Mouse (Mus musculus) liver, embryonic 16.5 days (tissue): ENCODE data around the gene Gm6588. TPM values are rescaled to one million over a fixed set of nuclear protein-coding genes. Genes with fewer than 3 reads are reported as not detected.
"Not testable (repeated sequence)": the region's sequence is repeated elsewhere in the genome, so short reads cannot be mapped to it uniquely, and the experiment has no call there.

Experiments used
- ATAC-seq: fragments of 200-750 bp; cut with Nextera tagmentation; 2 replicates; pipeline ENCODE4 v1.8.0; 2017; ENCODE audit warnings: low read depth, mild to moderate bottlenecking, moderate number of reproducible peaks, moderate library complexity
- H3K27ac ChIP-seq: fragments of 300-500 bp; sonication (generic); 2 replicates; pipeline ENCODE4 v1.5.1; 2014; ENCODE audit warnings: mild to moderate bottlenecking, low read length
- H3K27me3 ChIP-seq: fragments of 300-500 bp; sonication (generic); 2 replicates; pipeline ENCODE4 v1.6.1; 2014; ENCODE audit warnings: low read depth, low read length, mixed read lengths; ENCODE audit not compliant: control insufficient read depth, insufficient read depth
- H3K36me3 ChIP-seq: fragments of 300-500 bp; sonication (generic); 2 replicates; pipeline ENCODE4 v1.6.1; 2014; ENCODE audit warnings: mild to moderate bottlenecking; ENCODE audit not compliant: control insufficient read depth, insufficient read depth
- H3K4me1 ChIP-seq: fragments of 300-500 bp; sonication (generic); 2 replicates; pipeline ENCODE4 v1.6.1; 2014; ENCODE audit warnings: low read depth, low read length, mixed read lengths; ENCODE audit not compliant: control insufficient read depth
- H3K4me2 ChIP-seq: fragments of 300-500 bp; sonication (generic); 2 replicates; pipeline ENCODE4 v1.6.1; 2014; ENCODE audit warnings: low read depth, low read length, mixed read lengths
- H3K4me3 ChIP-seq: fragments of 300-500 bp; sonication (generic); 2 replicates; pipeline ENCODE4 v1.5.1; 2014; ENCODE audit warnings: low read depth, mild to moderate bottlenecking, low read length
- H3K9ac ChIP-seq: fragments of 300-500 bp; sonication (generic); 2 replicates; pipeline ENCODE4 v1.6.1; 2014; ENCODE audit warnings: low read depth, low read length
- H3K9me3 ChIP-seq: fragments of 300-500 bp; sonication (generic); replicated peaks from 2 replicates; pipeline ENCODE4 v1.6.1; 2016; ENCODE audit warnings: low read length; ENCODE audit not compliant: control insufficient read depth
- WGBS: fragments of 180-500 bp; shearing (Covaris S2); extraction: QIAGEN DNeasy Blood & Tissue Kit; methylation state at CpG from one replicate; pipeline ENCODE4 v1.1.7; 2014; ENCODE audit not compliant: insufficient replicate concordance; 5-methylcytosine and 5-hydroxymethylcytosine counted together
- polyA plus RNA-seq: library from polyadenylated mRNA; unstranded; fragments of >200 nt; fragmentation: Nextera tagmentation; extraction: Ambion mirVana; gene quantifications from 2 replicates; pipeline ENCODE4 v1.2.1, GENCODE M21; 2015

Gm6588 gene
- not detected in 2 replicates for polyA plus RNA-seq

DNA sequence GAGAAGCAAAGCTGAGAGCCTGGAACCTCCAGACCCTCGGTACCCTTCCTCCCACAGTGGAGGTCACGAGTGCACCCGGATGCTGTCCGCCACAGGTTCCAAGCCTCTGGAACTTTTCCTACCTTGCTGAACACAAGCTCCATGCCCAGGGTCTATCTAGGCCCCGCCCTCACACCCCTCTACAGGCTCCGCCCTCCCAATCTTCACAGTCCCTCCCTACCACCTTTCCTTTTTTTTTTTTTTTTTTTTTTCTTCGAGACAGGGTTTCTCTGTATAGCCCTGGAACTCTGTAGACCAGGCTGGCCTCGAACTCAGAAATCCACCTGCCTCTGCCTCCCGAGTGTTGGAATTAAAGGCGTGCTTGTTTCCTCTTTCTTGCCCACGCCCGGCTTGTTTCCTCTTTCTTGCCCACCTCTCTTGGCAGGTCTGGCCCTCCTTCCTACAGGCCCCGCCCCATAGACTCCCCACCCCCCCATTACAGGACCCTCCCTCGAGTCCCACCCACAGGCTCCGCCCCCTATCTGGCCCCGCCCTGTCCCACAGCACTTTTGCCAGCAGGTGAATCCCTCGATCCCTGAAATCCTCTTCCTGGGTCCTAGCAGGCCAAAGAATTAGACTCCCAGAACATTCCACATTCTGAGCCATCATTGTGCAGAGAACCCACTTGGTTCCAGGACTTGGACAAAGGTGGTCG, at the start of gene Gm6588:
Gene Gm6588, plus strand, starts transcription at position 680 of the 694 bp plus-strand sequence.
- 36% methylated on average over 18 of the region's 18 CpGs for WGBS
- Histone ChIP-seq H3K27ac (no peak within 1 kb of the TSS), H3K4me2 (no peak within 1 kb of the TSS), H3K9me3 (no peaks in the 10 kb centered on the region), H3K4me1 (no peaks in the 10 kb centered on the region), H3K36me3 (no peaks in the 10 kb centered on the region), H3K9ac (no peak within 1 kb of the TSS), H3K27me3 (no peaks in the 10 kb centered on the region), H3K4me3 (no peak within 1 kb of the TSS)
- no peak for ATAC-seq

DNA sequence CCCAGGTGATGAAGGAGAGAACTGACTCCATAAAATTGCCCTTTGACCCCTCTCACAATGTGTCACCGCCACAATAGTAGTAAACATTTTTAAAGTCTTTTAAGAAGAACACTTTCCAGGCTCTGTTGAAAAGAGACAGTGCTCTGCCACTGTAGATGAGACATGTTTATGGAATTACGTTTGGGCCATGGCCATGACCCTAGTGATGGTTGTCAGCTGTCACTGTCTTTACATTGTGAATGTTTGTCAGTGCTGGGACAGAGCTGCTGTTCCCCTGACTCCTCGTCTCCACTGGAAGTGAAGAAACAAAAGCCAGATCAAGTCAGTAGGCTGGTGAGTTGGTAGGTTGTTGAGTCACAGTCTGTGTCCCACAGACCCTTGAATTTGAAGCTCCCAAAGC, 46.8 kb upstream of the Gm6588 start:
- no peak for ATAC-seq
- no peak overlapping the region for H3K4me3 ChIP-seq
- H3K9ac ChIP-seq, result no peak overlapping the region
- WGBS, result 45% methylated on average over 3 of the region's 3 CpGs
- no peak overlapping the region for H3K4me2 ChIP-seq
- no peaks in the 10 kb centered on the region for H3K36me3 ChIP-seq
- no peaks in the 10 kb centered on the region for H3K4me1 ChIP-seq
- no peaks in the 10 kb centered on the region for H3K9me3 ChIP-seq
- H3K27me3 ChIP-seq, result no peaks in the 10 kb centered on the region
- no peak overlapping the region for H3K27ac ChIP-seq

DNA sequence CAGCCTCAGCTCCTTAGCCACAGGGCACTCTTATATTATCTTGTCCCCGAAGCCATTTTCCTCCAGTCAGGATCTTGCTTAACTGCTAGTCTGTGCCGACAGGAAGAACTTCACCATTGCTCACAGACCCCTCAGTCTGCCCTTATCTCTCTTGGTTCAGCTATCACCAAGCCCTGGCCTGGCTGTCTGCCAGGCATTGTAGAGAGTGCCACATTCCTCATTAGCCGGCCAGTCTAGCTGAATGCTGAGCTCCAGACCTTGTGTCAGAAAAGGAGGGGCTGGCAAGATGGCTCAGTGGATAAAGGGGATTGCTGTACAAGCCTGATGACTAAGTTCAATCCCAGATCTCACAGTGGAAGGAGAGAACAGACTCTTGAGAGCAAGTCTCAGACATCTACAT, 43.2 kb upstream of the Gm6588 start:
- no peaks in the 10 kb centered on the region for H3K9me3 ChIP-seq
- H3K27me3 ChIP-seq, result no peaks in the 10 kb centered on the region
- H3K4me2 ChIP-seq, result no peak overlapping the region
- no peak overlapping the region for H3K27ac ChIP-seq
- no peak overlapping the region for H3K9ac ChIP-seq
- no peak for ATAC-seq
- H3K4me3 ChIP-seq, result no peak overlapping the region
- 30% methylated on average over 3 of the region's 3 CpGs for WGBS
- H3K4me1 ChIP-seq, result no peaks in the 10 kb centered on the region
- no peaks in the 10 kb centered on the region for H3K36me3 ChIP-seq

DNA sequence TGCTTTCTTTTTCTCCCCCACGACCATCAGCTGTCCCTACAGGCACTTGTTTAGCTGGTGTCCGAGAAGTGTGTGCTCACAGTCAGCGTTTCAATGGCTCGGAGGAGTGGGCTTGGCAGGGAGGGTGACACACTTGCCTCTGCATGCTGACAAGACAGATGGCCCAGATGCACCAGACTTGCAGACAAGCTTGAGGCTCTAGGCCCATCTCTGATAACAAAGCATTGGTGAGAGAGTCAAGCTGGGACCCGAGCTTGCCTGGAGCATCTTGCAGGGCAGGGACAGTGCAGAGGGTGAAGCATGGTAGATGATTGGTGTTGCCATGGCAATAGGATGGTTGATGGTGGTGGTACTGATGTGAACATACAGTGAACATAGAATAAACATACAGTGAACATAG, 40.0 kb upstream of the Gm6588 start:
- 53% methylated on average over 5 of the region's 5 CpGs for WGBS
- no peaks in the 10 kb centered on the region for H3K4me1 ChIP-seq
- no peak overlapping the region for H3K27ac ChIP-seq
- no peaks in the 10 kb centered on the region; the same call in 1 of the 2 replicates for H3K9me3 ChIP-seq
- ATAC-seq, result no peak
- no peak overlapping the region for H3K9ac ChIP-seq
- no peak overlapping the region for H3K4me2 ChIP-seq
- no peaks in the 10 kb centered on the region; the same call in 1 of the 2 replicates for H3K27me3 ChIP-seq
- no peak overlapping the region for H3K4me3 ChIP-seq
- H3K36me3 ChIP-seq, result no peaks in the 10 kb centered on the region

DNA sequence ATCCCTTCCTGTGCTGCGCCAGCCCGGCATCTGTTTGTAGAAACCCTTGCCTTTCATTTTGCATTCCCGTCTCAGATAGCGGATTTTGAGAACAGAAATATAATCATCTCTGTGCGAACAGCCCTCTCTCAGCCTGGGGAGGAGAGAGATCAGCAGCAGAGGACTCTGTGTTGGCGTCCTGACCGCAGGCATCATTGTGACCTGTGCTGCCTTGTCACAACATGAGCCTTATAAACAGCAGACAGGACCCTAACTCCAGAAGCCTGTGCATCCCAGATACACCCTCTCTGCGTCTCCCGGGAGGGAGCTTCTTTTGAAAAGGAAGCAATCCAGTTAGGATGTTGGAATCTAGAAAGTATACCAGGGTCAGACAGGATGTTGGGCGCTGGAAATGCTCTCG, 38.2 kb upstream of the Gm6588 start:
- WGBS, result 39% methylated on average over 11 of the region's 11 CpGs
- ATAC-seq, result no peak
- H3K9ac ChIP-seq, result no peak overlapping the region
- no peak overlapping the region for H3K4me3 ChIP-seq
- no peaks in the 10 kb centered on the region for H3K4me1 ChIP-seq
- H3K27me3 ChIP-seq, result no peaks in the 10 kb centered on the region; the same call in 1 of the 2 replicates
- no peak overlapping the region for H3K27ac ChIP-seq
- no peaks in the 10 kb centered on the region; the same call in 1 of the 2 replicates for H3K9me3 ChIP-seq
- no peaks in the 10 kb centered on the region for H3K36me3 ChIP-seq
- H3K4me2 ChIP-seq, result no peak overlapping the region

DNA sequence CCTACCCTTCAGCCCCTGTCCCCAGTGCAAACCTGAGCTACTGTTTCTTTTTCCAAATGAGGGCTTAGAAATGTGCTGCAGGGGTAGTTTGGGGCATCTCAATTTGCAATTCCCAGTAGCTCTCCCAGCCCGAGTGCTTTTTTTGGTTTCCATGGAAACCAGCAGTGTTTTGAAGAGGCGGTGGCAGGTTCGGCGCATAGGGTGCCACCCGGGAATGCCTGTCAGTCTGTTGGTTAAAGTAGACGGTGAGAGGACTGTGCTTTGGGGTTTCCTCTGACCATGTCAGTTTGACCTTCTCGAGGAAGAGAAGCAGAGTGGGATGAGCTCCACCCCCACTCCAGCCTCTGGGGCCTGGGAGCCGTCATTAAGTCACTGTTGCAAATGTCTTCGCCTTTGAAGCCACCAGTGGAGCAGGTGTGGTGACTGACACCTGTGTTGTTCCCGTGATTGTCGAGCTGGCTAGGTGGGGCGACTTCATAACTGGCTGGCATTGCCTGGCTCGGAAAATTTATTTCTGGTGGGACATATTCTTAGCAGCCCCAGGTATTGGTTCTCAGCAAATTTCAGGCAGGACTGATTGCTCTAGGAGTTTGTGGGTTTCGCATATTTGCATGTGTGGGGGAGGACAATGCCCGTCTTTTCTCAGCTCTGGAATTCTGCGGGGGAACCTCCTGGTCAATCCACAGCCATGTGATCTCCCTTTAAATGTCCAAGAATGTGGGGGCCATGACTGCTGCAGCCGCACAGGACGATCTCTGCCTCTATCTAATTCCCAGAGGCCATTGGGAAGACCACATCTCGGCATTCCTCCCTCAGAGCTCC, 37.5 kb upstream of the Gm6588 start:
- no peaks in the 10 kb centered on the region; the same call in 1 of the 2 replicates for H3K9me3 ChIP-seq
- H3K4me1 ChIP-seq, result no peaks in the 10 kb centered on the region
- WGBS, result 16% methylated on average over 19 of the region's 19 CpGs
- H3K27me3 ChIP-seq, result no peaks in the 10 kb centered on the region; the same call in 1 of the 2 replicates
- ATAC-seq, result no peak
- H3K4me3 ChIP-seq, result no peak overlapping the region
- no peaks in the 10 kb centered on the region for H3K36me3 ChIP-seq
- no peak overlapping the region for H3K4me2 ChIP-seq
- H3K9ac ChIP-seq, result no peak overlapping the region
- no peak overlapping the region for H3K27ac ChIP-seq

DNA sequence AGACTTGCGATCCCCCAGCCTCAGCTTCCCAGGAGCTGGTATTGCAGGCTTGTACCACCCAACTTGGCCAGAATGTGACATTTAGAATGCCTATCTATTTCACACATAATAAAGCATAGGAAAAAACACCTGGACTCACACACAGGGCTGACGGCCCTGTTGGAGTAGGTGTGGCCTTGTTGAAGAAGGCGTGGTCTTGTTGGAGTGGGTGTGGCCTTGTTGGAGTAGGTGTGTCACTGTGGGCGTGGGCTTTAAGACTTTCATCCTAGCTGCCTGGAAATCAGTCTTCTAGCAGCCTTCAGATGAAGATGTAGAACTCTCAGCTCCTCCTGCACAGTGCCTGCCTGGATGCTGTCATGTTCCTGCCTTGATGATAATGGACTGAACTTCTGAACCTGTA, 36.4 kb upstream of the Gm6588 start:
- not testable (repeated sequence) for ATAC-seq, H3K27ac ChIP-seq, H3K9me3 ChIP-seq, H3K27me3 ChIP-seq, H3K4me3 ChIP-seq, H3K4me1 ChIP-seq, H3K4me2 ChIP-seq, H3K9ac ChIP-seq, H3K36me3 ChIP-seq
- 57% methylated on average over 4 of the region's 4 CpGs for WGBS

DNA sequence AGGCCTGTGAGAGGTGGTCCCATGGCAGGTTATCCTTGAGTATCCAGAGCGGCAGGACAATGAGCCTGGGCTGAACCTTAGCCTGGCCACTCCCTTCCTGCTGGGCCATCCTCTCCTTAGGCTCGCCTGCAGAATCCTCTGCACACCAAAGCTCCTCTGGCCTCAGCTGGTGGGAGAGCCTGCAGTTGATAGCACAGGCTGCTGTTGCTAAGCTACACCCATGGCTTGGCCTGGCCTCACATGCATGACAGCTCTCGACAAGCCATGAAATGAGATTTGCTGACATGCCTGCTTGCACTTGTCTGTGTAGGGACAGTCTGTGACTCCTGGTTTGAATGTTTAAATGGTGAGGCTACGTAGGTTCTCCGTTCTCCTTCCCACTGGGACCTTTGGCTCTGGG, 32.6 kb upstream of the Gm6588 start:
- H3K9ac ChIP-seq, result no peak overlapping the region
- no peak overlapping the region for H3K4me2 ChIP-seq
- no peaks in the 10 kb centered on the region for H3K4me1 ChIP-seq
- WGBS, result 59% methylated on average over 5 of the region's 5 CpGs
- no peaks in the 10 kb centered on the region for H3K36me3 ChIP-seq
- no peak for ATAC-seq
- H3K4me3 ChIP-seq, result no peak overlapping the region
- no peak overlapping the region for H3K27ac ChIP-seq
- H3K9me3 ChIP-seq, result no peaks in the 10 kb centered on the region; the same call in 1 of the 2 replicates
- no peaks in the 10 kb centered on the region; the same call in 1 of the 2 replicates for H3K27me3 ChIP-seq

DNA sequence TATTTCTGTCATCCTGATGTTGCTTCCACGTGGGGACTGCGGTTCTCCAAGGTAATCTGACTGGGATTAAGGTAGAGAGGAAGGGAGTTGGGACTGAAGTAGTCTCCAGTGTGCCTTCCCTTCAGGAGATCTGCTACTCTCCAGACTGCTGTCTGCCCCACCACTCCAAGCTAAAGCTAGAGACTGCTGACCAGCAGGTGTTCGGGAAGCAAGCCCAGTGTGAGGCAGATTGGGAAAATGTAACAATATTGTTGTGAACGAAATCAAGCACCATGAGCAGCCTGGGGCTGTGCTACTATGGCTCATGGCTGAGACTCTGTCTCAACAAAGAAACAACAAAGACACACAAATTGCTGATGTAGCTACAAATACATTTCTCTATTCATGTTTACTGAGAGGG, 31.2 kb upstream of the Gm6588 start:
- H3K9ac ChIP-seq, result no peak overlapping the region
- no peaks in the 10 kb centered on the region; the same call in 1 of the 2 replicates for H3K27me3 ChIP-seq
- no peaks in the 10 kb centered on the region for H3K9me3 ChIP-seq
- H3K36me3 ChIP-seq, result no peaks in the 10 kb centered on the region
- no peaks in the 10 kb centered on the region for H3K4me1 ChIP-seq
- WGBS, result 43% methylated on average over 4 of the region's 4 CpGs
- no peak for ATAC-seq
- H3K4me2 ChIP-seq, result no peak overlapping the region
- H3K27ac ChIP-seq, result no peak overlapping the region
- H3K4me3 ChIP-seq, result no peak overlapping the region
